Comparison of ENCODE assay signal across 8 mouse cellular contexts in the genomic region with DNA sequence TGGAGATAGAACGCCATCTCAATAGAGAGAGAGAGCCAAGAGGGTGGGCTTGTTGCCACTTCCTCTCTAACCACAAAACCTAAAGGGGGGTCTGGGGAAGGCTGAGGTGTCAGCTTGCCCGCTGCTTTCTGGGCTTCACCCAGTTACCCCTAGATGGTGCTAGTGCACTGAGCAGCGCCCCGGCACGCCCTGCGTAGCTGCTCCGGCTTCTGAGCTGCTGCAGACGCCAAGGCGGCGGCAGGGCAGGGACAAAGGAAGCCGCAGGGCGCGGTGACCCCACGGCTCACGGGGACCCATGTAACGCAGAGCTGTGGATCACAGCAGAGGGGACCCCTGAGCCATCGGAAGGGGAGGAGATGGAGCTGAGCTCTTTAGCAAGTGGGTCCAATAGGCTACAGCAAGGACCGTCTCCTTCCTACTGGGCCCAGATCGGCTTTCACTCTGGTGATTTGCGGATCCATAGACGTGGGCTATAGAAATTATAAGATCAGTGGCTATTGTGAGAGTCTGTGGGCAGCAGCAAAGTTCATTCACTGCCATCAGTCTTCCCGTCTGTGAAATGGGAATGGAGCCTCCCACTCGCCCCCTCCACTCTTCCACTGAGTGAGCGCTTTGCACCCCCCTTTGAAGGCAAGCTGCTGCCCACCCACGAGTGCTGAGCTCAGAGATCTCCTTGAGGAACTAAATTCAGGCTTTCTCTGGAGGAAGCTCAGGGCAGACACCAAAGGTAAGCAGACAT.
DNase-seq lines count a peak whose midpoint lies in the region; ATAC-seq lines count a peak whose summit lies in the region.

No protein-coding gene starts in this region.

- 12% methylated on average over 25 of the region's 25 CpGs for WGBS in hindbrain, embryonic 13.5 days

- H3K4me2 ChIP-seq in hindbrain, embryonic 13.5 days = peak overlapping the region; percentile 63

- ATAC-seq in hindbrain, embryonic 13.5 days (ENCODE audit: low FRiP score) = peak; percentile 96

- H3K36me3 ChIP-seq in hindbrain, embryonic 13.5 days = no peaks in the 10 kb centered on the region

- peaks cover 7% of the 10 kb centered on the region for H3K4me1 ChIP-seq in hindbrain, embryonic 13.5 days (replicated peaks)

- H3K27me3 ChIP-seq in hindbrain, embryonic 13.5 days = 0 out of 2 replicates have a peak, but pooled peaks cover 2% of the 10 kb centered on the region

- peak overlapping the region; percentile 82 for H3K9ac ChIP-seq in hindbrain, embryonic 13.5 days

- H3K9me3 ChIP-seq in hindbrain, embryonic 13.5 days = no peaks in the 10 kb centered on the region

- H3K27ac ChIP-seq in hindbrain, embryonic 13.5 days = peak overlapping the region; percentile 76; the same call in 1 of the 2 replicates

- H3K4me3 ChIP-seq in hindbrain, embryonic 13.5 days = peak overlapping the region; percentile 41

- DNase-seq in NIH3T3 (ENCODE audit: low read depth) = peak; percentile 57
- peak; percentile 95 for DNase-seq in cerebellum, postnatal 10 days
- DNase-seq in frontal cortex, postnatal 14 days (ENCODE audit: low spot score in 2 of 2) = peak; percentile 70 to 81
- peak; percentile 84 to 87 for DNase-seq in layer of hippocampus, postnatal 14 days (ENCODE audit: low spot score in 2 of 2)
- peak; percentile 91 for DNase-seq in lung, postnatal 10 days
- DNase-seq in ovary, postnatal 36 days (ENCODE audit: low spot score) = peak; percentile 83
- DNase-seq in thymus, postnatal 14 days = peak; percentile 92

Comparison
In these comparisons a context has a peak if more than half of its experiments do, and no peak if none do; other contexts are left out.
1. Peak in every context shown above with its lines: DNase-seq, ATAC-seq, H3K4me3 ChIP-seq and H3K27ac ChIP-seq.